Comparison of ENCODE assay signal across 9 mouse cellular contexts in the genomic region with DNA sequence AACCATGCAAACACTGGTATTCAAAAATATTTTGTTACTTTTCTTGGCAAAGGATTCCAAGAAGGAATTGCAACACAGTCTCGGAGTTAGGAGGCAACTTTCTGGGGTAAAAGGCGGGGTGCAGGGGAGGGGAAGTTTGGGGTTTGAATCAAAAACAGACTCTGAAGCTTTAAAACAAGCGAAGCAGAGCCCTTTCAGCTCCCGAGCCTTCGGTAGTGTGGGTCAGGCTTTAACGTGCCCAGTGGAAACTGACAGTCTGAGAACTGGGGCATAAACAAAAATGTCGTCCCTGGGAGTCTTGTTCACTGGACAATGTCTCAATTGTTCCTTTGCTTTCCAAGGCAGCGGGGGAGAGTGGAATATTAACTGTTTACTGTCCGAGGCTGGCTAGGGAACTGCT.
DNase-seq lines count a peak whose midpoint lies in the region; ATAC-seq and TF ChIP-seq lines count a peak whose summit lies in the region.
"Had no signal": no experiment of that assay in that cellular context is flagged by ENCODE, and none has a peak within 500 bp of the region (broad histone marks: within the 10 kb centered on the region; RNA-seq: fewer than 3 reads in every experiment).

No protein-coding gene starts in this region.

- H3K4me3 ChIP-seq in kidney, adult 2 months (ENCODE audit: insufficient read depth, low read depth, low read length): no peak overlapping the region
- no peak overlapping the region for H3K4me3 ChIP-seq in forebrain, postnatal 0 days (ENCODE audit: low read depth, low read length)
- H3K4me3 ChIP-seq in limb, embryonic 15.5 days: no peak overlapping the region
- H3K4me3 ChIP-seq in neural tube, embryonic 15.5 days (replicated peaks): no peak overlapping the region

- TF ChIP-seq POLR2A in kidney, adult 2 months (IDR thresholded peaks at IDR 0.05; ENCODE audit: low read depth, low read length): no peak
- no peak for TF ChIP-seq POLR2A in brain, embryonic 14.5 days (IDR thresholded peaks at IDR 0.05; ENCODE audit: borderline replicate concordance, extremely low read depth, insufficient read depth, insufficient read length, poor library complexity, severe bottlenecking)

- no peak overlapping the region for H3K4me2 ChIP-seq in forebrain, postnatal 0 days (ENCODE audit: low read depth)
- no peak overlapping the region for H3K4me2 ChIP-seq in limb, embryonic 15.5 days
- H3K4me2 ChIP-seq in neural tube, embryonic 15.5 days: peak overlapping the region; percentile 25

- ATAC-seq in forebrain, postnatal 0 days: peak; percentile 54
- no peak for ATAC-seq in limb, embryonic 15.5 days (ENCODE audit: insufficient number of reproducible peaks, low FRiP score, low TSS enrichment, low read depth)
- no peak for ATAC-seq in neural tube, embryonic 15.5 days (ENCODE audit: low FRiP score)

- 37% methylated on average over 9 of the region's 9 CpGs for WGBS in kidney, adult 2 months
- 7% methylated on average over 9 of the region's 9 CpGs for WGBS in forebrain, postnatal 0 days
- WGBS in limb, embryonic 15.5 days: 13% methylated on average over 9 of the region's 9 CpGs
- WGBS in neural tube, embryonic 15.5 days: 4% methylated on average over 9 of the region's 9 CpGs

- peak; percentile 24 for DNase-seq in kidney, adult 2 months
- DNase-seq in kidney, adult 9 months: no peak
- DNase-seq in brain, embryonic 14.5 days (ENCODE audit: low read depth): peak; percentile 89
- DNase-seq in forebrain, postnatal 0 days: peak; percentile 22
- DNase-seq in adrenal gland, postnatal 25 days: no peak
- DNase-seq in kidney, adult 8-10 months: no peak

- no peak overlapping the region for H3K9ac ChIP-seq in forebrain, postnatal 0 days
- no peak overlapping the region for H3K9ac ChIP-seq in limb, embryonic 15.5 days
- H3K9ac ChIP-seq in neural tube, embryonic 15.5 days (replicated peaks): no peak overlapping the region

- TF ChIP-seq CTCF in kidney, adult 2 months (conservative IDR thresholded peaks at IDR 0.05; ENCODE audit: insufficient read depth, insufficient read length, low read depth, low read length): no peak
- TF ChIP-seq CTCF in brain, embryonic 14.5 days (IDR thresholded peaks at IDR 0.05; ENCODE audit: borderline replicate concordance, extremely low read depth, insufficient read depth, insufficient read length): no peak
- no peak for TF ChIP-seq CTCF in forebrain, postnatal 0 days (IDR thresholded peaks at IDR 0.05; ENCODE audit: low read depth)

- H3K27me3 ChIP-seq in kidney, adult 2 months (replicated peaks; ENCODE audit: control insufficient read depth, insufficient read depth, low read length): no peaks in the 10 kb centered on the region
- H3K27me3 ChIP-seq in forebrain, postnatal 0 days (ENCODE audit: insufficient read depth, low read length): no peaks in the 10 kb centered on the region
- H3K27me3 ChIP-seq in limb, embryonic 15.5 days: no peaks in the 10 kb centered on the region
- H3K27me3 ChIP-seq in neural tube, embryonic 15.5 days (replicated peaks): no peaks in the 10 kb centered on the region

- H3K4me1 ChIP-seq in kidney, adult 2 months (ENCODE audit: control insufficient read depth, insufficient read depth, low read length): peaks cover 16% of the 10 kb centered on the region
- H3K4me1 ChIP-seq in forebrain, postnatal 0 days (ENCODE audit: insufficient read depth): no peaks in the 10 kb centered on the region
- H3K4me1 ChIP-seq in limb, embryonic 15.5 days: peaks cover 63% of the 10 kb centered on the region
- peaks cover 20% of the 10 kb centered on the region for H3K4me1 ChIP-seq in neural tube, embryonic 15.5 days

- H3K27ac ChIP-seq in kidney, adult 2 months (ENCODE audit: insufficient read depth, low read depth, low read length): no peak overlapping the region
- H3K27ac ChIP-seq in forebrain, postnatal 0 days (ENCODE audit: low read depth, low read length): peak overlapping the region; percentile 45; the same call in 1 of the 2 replicates
- H3K27ac ChIP-seq in limb, embryonic 15.5 days: peak overlapping the region; percentile 65
- H3K27ac ChIP-seq in neural tube, embryonic 15.5 days (replicated peaks): peak overlapping the region; percentile 70; the same call in 1 of the 2 replicates
- H3K27ac ChIP-seq: macrophage had no signal

- no peaks in the 10 kb centered on the region for H3K9me3 ChIP-seq in forebrain, postnatal 0 days (ENCODE audit: low read length)
- H3K9me3 ChIP-seq in limb, embryonic 15.5 days: no peaks in the 10 kb centered on the region
- no peaks in the 10 kb centered on the region for H3K9me3 ChIP-seq in neural tube, embryonic 15.5 days (replicated peaks)

- no peaks in the 10 kb centered on the region for H3K36me3 ChIP-seq in kidney, adult 2 months (ENCODE audit: control insufficient read depth, insufficient read depth, low read length)
- H3K36me3 ChIP-seq in forebrain, postnatal 0 days (ENCODE audit: insufficient read depth): no peaks in the 10 kb centered on the region
- H3K36me3 ChIP-seq in limb, embryonic 15.5 days: no peaks in the 10 kb centered on the region
- no peaks in the 10 kb centered on the region for H3K36me3 ChIP-seq in neural tube, embryonic 15.5 days

Comparison
In these comparisons a context has a peak if more than half of its experiments do, and no peak if none do; other contexts are left out.
1. DNase-seq: peak in kidney, adult 2 months (single experiment), brain, embryonic 14.5 days (single experiment) and forebrain, postnatal 0 days (single experiment); none in kidney, adult 9 months (single experiment), adrenal gland, postnatal 25 days (single experiment) and kidney, adult 8-10 months (0 of 2).